Mouse (Mus musculus): Measurements from ENCODE around the gene Rfwd3.
"Not testable (repeated sequence)": the region's sequence is repeated elsewhere in the genome, so short reads cannot be mapped to it uniquely, and the experiment has no call there.

The Rfwd3 gene

DNA sequence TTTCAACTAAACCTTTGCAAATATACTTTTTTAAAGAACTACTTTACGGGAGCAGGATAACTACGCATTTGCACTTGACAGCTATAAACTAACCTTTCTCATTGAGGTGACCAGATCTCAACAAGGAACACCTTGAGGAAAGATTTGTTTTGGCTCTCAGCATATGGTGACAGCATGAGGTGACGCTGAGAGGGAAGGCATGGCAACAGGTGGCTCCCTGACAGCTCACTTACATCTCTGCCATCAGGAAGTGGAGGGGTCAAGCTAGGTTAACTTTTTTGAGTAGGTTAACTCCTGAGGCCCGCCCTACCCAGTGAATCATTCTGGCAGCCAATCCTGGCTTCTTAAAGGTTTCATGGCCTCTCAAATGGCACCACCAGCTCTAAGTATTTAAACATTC, 14.4 kb downstream of the Rfwd3 start:
- peak in 1 of 2 experiments; percentile 9 for DNase-seq

GRCm38 (mm10) chr8:111282093-111282492, 17.9 kb downstream of the Rfwd3 start:
- DNase-seq: no peak

GRCm38 (mm10) chr8:111268277-111268676, 31.7 kb downstream of the Rfwd3 start:
- DNase-seq: peak in 1 of 2 experiments; percentile 13

GRCm38 (mm10) chr8:111266161-111266560, 33.9 kb downstream of the Rfwd3 start:
- DNase-seq: not testable (repeated sequence)

GRCm38 (mm10) chr8:111264693-111265220, 35.3 kb downstream of the Rfwd3 start:
- no peak for DNase-seq

DNA sequence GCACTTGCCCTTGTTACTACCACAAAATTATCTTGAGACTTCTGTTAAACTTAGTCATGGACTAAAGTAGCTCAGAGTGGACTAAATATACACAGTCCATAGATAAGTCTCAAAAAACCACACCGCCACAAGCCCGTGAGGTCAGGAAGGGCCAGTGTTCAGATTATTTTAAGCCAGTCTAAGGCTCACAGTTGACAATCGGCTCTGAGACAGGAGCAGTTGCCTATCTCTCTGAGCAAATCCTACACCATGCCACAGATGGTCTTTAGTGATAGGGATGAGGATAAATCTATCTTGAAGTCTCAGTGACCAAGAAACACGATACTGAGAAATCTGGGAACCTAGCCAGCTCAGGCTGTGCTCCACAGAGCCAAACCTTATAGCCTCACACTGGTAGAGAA, 38.0 kb downstream of the Rfwd3 start:
- DNase-seq: peak in 1 of 2 experiments; percentile 18

- peak in 1 of 2 experiments; percentile 17 for DNase-seq
These were observed 39.8 kb downstream of the Rfwd3 start for GRCm38 (mm10) chr8:111260251-111260650.

DNA sequence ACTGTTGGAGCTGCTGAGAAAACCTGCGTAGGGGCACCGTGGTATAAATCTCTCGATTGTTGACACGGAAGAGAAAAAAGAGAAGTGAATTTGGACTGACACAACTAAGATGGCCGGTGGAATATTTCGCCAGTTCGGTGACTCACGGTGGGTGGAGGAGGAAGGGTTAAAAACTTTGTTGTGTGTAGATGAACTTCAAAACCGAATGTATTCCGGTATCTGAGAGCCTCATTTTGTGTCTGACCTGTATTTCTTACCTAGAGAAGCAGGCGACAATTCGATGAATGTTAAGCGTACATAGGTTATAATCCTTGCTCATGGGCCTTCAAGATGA, 40.6 kb downstream of the Rfwd3 start:
- DNase-seq: no peak

GRCm38 (mm10) chr8:111258631-111259407, 41.2 kb downstream of the Rfwd3 start, which contains the start of gene Glg1:
Gene Glg1 (minus strand): TSS chr8:111259216.
- peak; percentile 95 to 97 for DNase-seq

GRCm38 (mm10) chr8:111258010-111258630, 41.9 kb downstream of the Rfwd3 start:
- DNase-seq: no peak

DNA sequence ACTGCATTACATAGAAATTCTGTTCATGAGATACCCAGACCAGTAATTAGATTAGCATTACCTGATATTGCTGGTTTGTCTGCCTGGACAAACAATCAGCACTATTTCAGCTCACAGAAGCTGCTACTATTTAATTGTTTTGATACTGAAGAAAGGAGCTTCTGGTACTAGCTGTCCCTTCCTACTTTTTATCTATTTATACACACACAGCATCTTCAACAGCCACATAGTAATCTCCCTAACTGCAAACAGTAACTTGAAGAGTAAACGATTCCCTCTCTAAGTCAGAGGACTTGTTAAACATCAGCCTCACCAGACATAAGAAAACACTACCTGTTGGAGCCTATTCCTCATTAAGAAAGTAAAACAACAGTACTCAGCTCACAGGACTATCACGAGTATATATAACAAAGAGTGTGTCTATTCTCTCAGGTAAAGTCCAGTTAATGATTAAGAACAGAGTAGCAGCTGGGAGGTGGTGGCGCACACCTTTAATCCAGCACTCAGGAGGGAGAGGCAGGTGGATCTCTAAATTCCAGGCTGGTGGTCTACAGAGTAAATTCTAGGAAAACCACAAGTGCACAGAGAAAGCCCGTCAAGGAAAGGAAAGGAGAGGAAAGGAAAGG, 47.4 kb downstream of the Rfwd3 start:
- DNase-seq: no peak

DNA sequence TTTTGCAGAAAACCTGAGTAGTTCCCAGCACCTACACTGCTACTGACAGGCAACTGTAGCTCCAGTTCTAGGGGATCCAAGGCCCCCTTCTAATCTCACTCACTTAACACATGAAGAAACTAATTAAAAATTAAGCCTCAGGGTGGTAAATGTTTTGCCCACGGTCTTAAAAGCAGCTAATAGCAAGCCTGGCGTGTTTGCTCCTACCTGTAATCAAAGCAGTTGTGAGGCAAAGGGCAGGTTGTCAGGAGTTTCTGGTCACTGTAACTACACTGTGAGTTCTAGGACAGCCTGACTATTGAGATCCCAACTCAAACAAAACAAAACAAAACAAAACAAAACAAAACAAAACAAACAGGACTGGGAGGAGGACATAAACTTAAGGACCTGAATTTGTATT, 49.9 kb downstream of the Rfwd3 start:
- DNase-seq: no peak

GRCm38 (mm10) chr8:111248136-111248535, 51.9 kb downstream of the Rfwd3 start:
- no peak for DNase-seq

- DNase-seq: not testable (repeated sequence)
These were observed 53.2 kb downstream of the Rfwd3 start for GRCm38 (mm10) chr8:111246864-111247263.

DNA sequence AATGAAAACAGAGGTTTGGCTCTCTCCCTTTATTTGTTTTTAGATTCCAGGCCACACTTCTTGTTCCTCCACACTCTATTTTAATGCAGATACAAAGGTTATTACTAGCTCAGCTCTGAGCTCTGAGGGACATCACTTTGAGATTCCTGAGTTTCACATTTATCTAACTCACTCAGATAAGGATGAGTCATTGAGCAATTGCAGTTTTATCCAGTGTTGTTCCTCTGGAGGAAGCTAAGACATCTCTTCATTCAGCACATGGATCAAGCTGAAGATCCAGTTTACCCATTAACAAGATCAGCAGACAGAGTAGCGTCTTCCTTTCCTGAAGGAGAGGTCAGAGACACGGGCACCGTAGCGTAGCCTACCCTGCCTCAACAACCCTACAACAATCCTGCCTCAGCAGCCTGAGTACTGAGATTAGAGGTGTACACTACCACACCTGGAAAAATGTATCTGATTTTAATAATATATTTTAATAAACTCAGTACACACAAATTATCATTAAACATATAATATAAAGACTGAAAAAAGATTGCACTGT, 53.7 kb downstream of the Rfwd3 start:
- DNase-seq: no peak

DNA sequence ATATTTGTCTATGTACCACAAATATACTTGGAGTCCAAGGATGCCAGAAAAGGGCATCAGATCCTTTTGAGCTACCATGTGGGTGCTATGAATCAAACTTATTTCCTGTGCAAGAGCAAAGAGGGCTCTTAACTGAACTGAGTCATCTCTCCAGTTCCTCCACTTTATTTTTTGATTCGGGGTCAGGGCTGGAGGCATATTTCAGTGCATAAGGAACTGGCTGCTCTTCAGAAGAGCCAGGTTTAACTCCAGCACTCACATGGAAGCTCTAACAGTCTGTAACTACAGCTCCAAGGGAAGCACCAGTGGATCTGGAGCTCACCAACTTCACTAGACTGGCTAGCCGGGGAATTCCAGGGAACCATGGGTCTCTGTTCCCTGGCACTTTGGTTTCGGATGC, 62.7 kb downstream of the Rfwd3 start:
- DNase-seq: no peak

GRCm38 (mm10) chr8:111233730-111234129, 66.3 kb downstream of the Rfwd3 start:
- DNase-seq: no peak

- DNase-seq: peak in 1 of 2 experiments; percentile 27
These were observed 75.9 kb downstream of the Rfwd3 start for GRCm38 (mm10) chr8:111224153-111224552.

Measured in cerebellum, postnatal 25 days (tissue).